Mouse (Mus musculus) midbrain, embryonic 15.5 days (tissue): ENCODE results near the gene Isoc2b. TPM values are rescaled to one million over a fixed set of nuclear protein-coding genes. Genes with fewer than 3 reads are reported as not detected.

Experiments used
- ATAC-seq: fragments of 200-750 bp; cut with Nextera tagmentation; replicated peaks from 2 replicates; pipeline ENCODE4 v1.8.0; 2017; ENCODE audit warnings: moderate TSS enrichment
- H3K27ac ChIP-seq: fragments of 300-500 bp; sonication (generic); 2 replicates; pipeline ENCODE4 v1.5.1; 2015; ENCODE audit warnings: mild to moderate bottlenecking, inconsistent platforms
- H3K27me3 ChIP-seq: fragments of 300-500 bp; sonication (generic); replicated peaks from 2 replicates; pipeline ENCODE4 v1.6.1; 2015; ENCODE audit warnings: inconsistent platforms
- H3K36me3 ChIP-seq: fragments of 300-500 bp; sonication (generic); replicated peaks from 2 replicates; pipeline ENCODE4 v1.6.1; 2015; ENCODE audit warnings: inconsistent platforms
- H3K4me1 ChIP-seq: fragments of 300-500 bp; sonication (generic); 2 replicates; pipeline ENCODE4 v1.6.1; 2015; ENCODE audit warnings: inconsistent platforms
- H3K4me2 ChIP-seq: fragments of 300-500 bp; sonication (generic); 2 replicates; pipeline ENCODE4 v1.6.1; 2015; ENCODE audit warnings: inconsistent platforms, mild to moderate bottlenecking, moderate library complexity
- H3K4me3 ChIP-seq: fragments of 300-500 bp; sonication (generic); 2 replicates; pipeline ENCODE4 v1.5.1; 2015; ENCODE audit warnings: mild to moderate bottlenecking, inconsistent platforms
- H3K9ac ChIP-seq: fragments of 300-500 bp; sonication (generic); 2 replicates; pipeline ENCODE4 v1.6.1; 2015; ENCODE audit warnings: mild to moderate bottlenecking, inconsistent platforms
- H3K9me3 ChIP-seq: fragments of 300-500 bp; sonication (generic); 2 replicates; pipeline ENCODE4 v1.6.1; 2016; ENCODE audit warnings: inconsistent platforms
- WGBS: fragments of 180-500 bp; shearing (Covaris S2); methylation state at CpG from one replicate; pipeline ENCODE4 v1.1.7; 2015; ENCODE audit warnings: mixed read lengths; 5-methylcytosine and 5-hydroxymethylcytosine counted together
- polyA plus RNA-seq: library from polyadenylated mRNA; unstranded; fragments of >200 nt; fragmentation: Nextera tagmentation; extraction: Ambion mirVana; gene quantifications from 2 replicates; pipeline ENCODE4 v1.2.1, GENCODE M21; 2015

The Isoc2b gene
- polyA plus RNA-seq = 3.1 and 4.6 TPM in 2 replicates

GRCm38 (mm10) chr7:4870133-4870532 lies at the start of gene Isoc2b:
TSS of gene Isoc2b (minus strand) at chr7:4870258.
- no peak for ATAC-seq
- Histone ChIP-seq H3K27me3 (no peaks in the 10 kb centered on the region), H3K4me1 (peaks cover 13% of the 10 kb centered on the region), H3K9me3 (no peaks in the 10 kb centered on the region), H3K9ac (no peak within 1 kb of the TSS), H3K36me3 (no peaks in the 10 kb centered on the region), H3K4me2 (no peak within 1 kb of the TSS), H3K27ac (no peak within 1 kb of the TSS), H3K4me3 (no peak within 1 kb of the TSS)
- 61% methylated on average over 6 of the region's 6 CpGs for WGBS

GRCm38 (mm10) chr7:4919096-4919495 lies 49.0 kb upstream of the Isoc2b start:
- WGBS = 90% methylated on average over 18 of the region's 21 CpGs
- H3K4me2 ChIP-seq = no peak overlapping the region
- H3K4me1 ChIP-seq = peaks cover 57% of the 10 kb centered on the region
- no peak for ATAC-seq
- no peak overlapping the region for H3K4me3 ChIP-seq
- H3K27me3 ChIP-seq = no peaks in the 10 kb centered on the region
- no peaks in the 10 kb centered on the region for H3K9me3 ChIP-seq
- no peak overlapping the region for H3K27ac ChIP-seq
- no peak overlapping the region for H3K9ac ChIP-seq
- H3K36me3 ChIP-seq = peaks cover 10% of the 10 kb centered on the region

GRCm38 (mm10) chr7:4918681-4919080 lies 48.6 kb upstream of the Isoc2b start:
- Histone ChIP-seq H3K9me3 (no peaks in the 10 kb centered on the region), H3K4me3 (no peak overlapping the region), H3K36me3 (peaks cover 10% of the 10 kb centered on the region), H3K4me2 (no peak overlapping the region), H3K27me3 (no peaks in the 10 kb centered on the region), H3K4me1 (peaks cover 54% of the 10 kb centered on the region), H3K27ac (no peak overlapping the region), H3K9ac (no peak overlapping the region)
- no peak for ATAC-seq
- 90% methylated on average over 15 of the region's 15 CpGs for WGBS

GRCm38 (mm10) chr7:4917494-4917893 lies 47.4 kb upstream of the Isoc2b start:
- H3K9me3 ChIP-seq = no peaks in the 10 kb centered on the region
- H3K4me2 ChIP-seq = no peak overlapping the region
- peaks cover 44% of the 10 kb centered on the region for H3K4me1 ChIP-seq
- peak overlapping the region; percentile 99 for H3K27ac ChIP-seq
- 90% methylated on average over 2 of the region's 2 CpGs for WGBS
- no peaks in the 10 kb centered on the region for H3K27me3 ChIP-seq
- H3K36me3 ChIP-seq = peaks cover 10% of the 10 kb centered on the region
- no peak for ATAC-seq
- no peak overlapping the region; the same call in 1 of the 2 replicates for H3K9ac ChIP-seq
- H3K4me3 ChIP-seq = no peak overlapping the region

- Histone ChIP-seq H3K4me1 (peaks cover 30% of the 10 kb centered on the region), H3K4me3 (peak overlapping the region; percentile 64), H3K9me3 (no peaks in the 10 kb centered on the region), H3K27me3 (no peaks in the 10 kb centered on the region), H3K9ac (peak overlapping the region; percentile 67), H3K4me2 (peak overlapping the region; percentile 68), H3K27ac (peak overlapping the region; percentile 99), H3K36me3 (peaks cover 10% of the 10 kb centered on the region)
- ATAC-seq = peak; percentile 48
- WGBS = 11% methylated on average over 14 of the region's 14 CpGs
These were observed 45.8 kb upstream of the Isoc2b start for GRCm38 (mm10) chr7:4915669-4916416.

GRCm38 (mm10) chr7:4915007-4915665 lies 45.1 kb upstream of the Isoc2b start, which contains the start of gene Zfp628:
TSS of gene Zfp628 (plus strand) at chr7:4915217.
- peak; percentile 92 for ATAC-seq
- Histone ChIP-seq H3K27ac (peak within 1 kb of the TSS; percentile 99), H3K4me3 (peak within 1 kb of the TSS; percentile 64), H3K9me3 (no peaks in the 10 kb centered on the region), H3K4me2 (peak within 1 kb of the TSS; percentile 68), H3K4me1 (peaks cover 27% of the 10 kb centered on the region), H3K9ac (peak within 1 kb of the TSS; percentile 67), H3K27me3 (no peaks in the 10 kb centered on the region), H3K36me3 (peaks cover 4% of the 10 kb centered on the region)
- under 1% methylated on average over 46 of the region's 56 CpGs for WGBS

- no peak for ATAC-seq
- Histone ChIP-seq H3K27me3 (no peaks in the 10 kb centered on the region), H3K4me2 (no peak overlapping the region), H3K4me1 (peaks cover 22% of the 10 kb centered on the region), H3K36me3 (no peaks in the 10 kb centered on the region), H3K9me3 (no peaks in the 10 kb centered on the region), H3K4me3 (peak overlapping the region; percentile 6), H3K9ac (no peak overlapping the region), H3K27ac (no peak overlapping the region)
- WGBS = 64% methylated on average over 5 of the region's 5 CpGs
These were observed 42.2 kb upstream of the Isoc2b start for GRCm38 (mm10) chr7:4912248-4912647.

GRCm38 (mm10) chr7:4911561-4911960 lies 41.5 kb upstream of the Isoc2b start:
- Histone ChIP-seq H3K9ac (no peak overlapping the region), H3K27me3 (no peaks in the 10 kb centered on the region), H3K4me2 (no peak overlapping the region), H3K36me3 (no peaks in the 10 kb centered on the region), H3K4me1 (peaks cover 15% of the 10 kb centered on the region), H3K27ac (no peak overlapping the region), H3K4me3 (peak overlapping the region; percentile 6), H3K9me3 (no peaks in the 10 kb centered on the region)
- ATAC-seq = no peak
- WGBS = 38% methylated on average over 9 of the region's 9 CpGs

GRCm38 (mm10) chr7:4906466-4906950 lies 36.5 kb upstream of the Isoc2b start, which contains the start of gene Gm36210:
TSS of gene Gm36210 (minus strand) at chr7:4906516.
- Histone ChIP-seq H3K27ac (no peak within 1 kb of the TSS), H3K9ac (no peak within 1 kb of the TSS), H3K27me3 (no peaks in the 10 kb centered on the region), H3K4me1 (no peaks in the 10 kb centered on the region), H3K4me3 (no peak within 1 kb of the TSS), H3K36me3 (no peaks in the 10 kb centered on the region), H3K9me3 (no peaks in the 10 kb centered on the region), H3K4me2 (no peak within 1 kb of the TSS)
- 42% methylated on average over 10 of the region's 10 CpGs for WGBS
- ATAC-seq = no peak

- H3K9ac ChIP-seq = no peak overlapping the region
- H3K4me1 ChIP-seq = peaks cover 15% of the 10 kb centered on the region; the same call in 1 of the 2 replicates
- ATAC-seq = no peak
- H3K36me3 ChIP-seq = no peaks in the 10 kb centered on the region
- H3K4me2 ChIP-seq = no peak overlapping the region
- H3K27me3 ChIP-seq = no peaks in the 10 kb centered on the region
- no peak overlapping the region for H3K4me3 ChIP-seq
- H3K9me3 ChIP-seq = no peaks in the 10 kb centered on the region
- no peak overlapping the region for H3K27ac ChIP-seq
- WGBS = 82% methylated on average over 9 of the region's 9 CpGs
These were observed 32.3 kb upstream of the Isoc2b start for GRCm38 (mm10) chr7:4902404-4902803.

GRCm38 (mm10) chr7:4901171-4901570 lies 31.1 kb upstream of the Isoc2b start:
- Histone ChIP-seq H3K4me3 (no peak overlapping the region), H3K4me2 (0 out of 2 replicates have a peak overlapping the region, but pooled peaks have one; percentile 57), H3K9me3 (no peaks in the 10 kb centered on the region), H3K27me3 (no peaks in the 10 kb centered on the region), H3K4me1 (peaks cover 15% of the 10 kb centered on the region; the same call in 1 of the 2 replicates), H3K27ac (no peak overlapping the region), H3K36me3 (no peaks in the 10 kb centered on the region), H3K9ac (no peak overlapping the region)
- no peak for ATAC-seq
- 51% methylated on average over 8 of the region's 8 CpGs for WGBS

GRCm38 (mm10) chr7:4900523-4900851 lies 30.4 kb upstream of the Isoc2b start:
- H3K4me1 ChIP-seq = peaks cover 15% of the 10 kb centered on the region; the same call in 1 of the 2 replicates
- H3K27ac ChIP-seq = 0 out of 2 replicates have a peak overlapping the region, but pooled peaks have one; percentile 31
- H3K36me3 ChIP-seq = no peaks in the 10 kb centered on the region
- peak overlapping the region; percentile 57 for H3K4me2 ChIP-seq
- no peaks in the 10 kb centered on the region for H3K9me3 ChIP-seq
- H3K9ac ChIP-seq = no peak overlapping the region
- no peaks in the 10 kb centered on the region for H3K27me3 ChIP-seq
- 0 out of 2 replicates have a peak, but pooled peaks have one; percentile 17 for ATAC-seq
- WGBS = 15% methylated on average over 11 of the region's 11 CpGs
- peak overlapping the region; percentile 34 for H3K4me3 ChIP-seq
